Mouse (Mus musculus) kidney, adult 18-20 months (tissue): ENCODE results near the gene Arhgap4.

ENCODE experiments used
- DNase-seq: peaks from one replicate; pipeline ENCODE4 v3.0.0; 2021

Gene Arhgap4

GRCm38 (mm10) chrX:73914827-73915703 is 6.6 kb downstream of the Arhgap4 start:
- DNase-seq, result peak; percentile 80

GRCm38 (mm10) chrX:73911588-73911987 is 10.1 kb downstream of the Arhgap4 start:
- DNase-seq, result no peak

- DNase-seq, result peak; percentile 9
These were observed 10.5 kb downstream of the Arhgap4 start for GRCm38 (mm10) chrX:73911156-73911555.

- DNase-seq, result no peak
These were observed 11.2 kb downstream of the Arhgap4 start for GRCm38 (mm10) chrX:73910451-73910850.

DNA sequence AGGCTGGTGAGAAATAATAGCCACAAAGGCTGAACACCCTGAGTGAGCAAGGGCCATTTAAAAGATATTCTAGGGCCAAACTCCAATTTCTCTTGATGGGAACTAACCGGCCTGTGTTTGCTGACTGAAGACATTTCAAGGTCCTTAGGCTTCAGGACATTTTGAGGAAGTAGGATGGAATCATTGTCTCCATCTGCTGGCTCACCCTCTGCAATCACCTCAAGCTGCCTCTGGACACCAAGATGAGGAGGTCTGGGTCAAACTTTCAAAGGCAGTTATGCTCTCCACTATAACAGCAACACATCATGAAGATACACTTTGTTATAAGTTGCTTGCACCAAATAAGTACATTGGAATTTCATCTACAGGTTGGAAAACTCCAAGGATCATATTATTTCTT is 11.6 kb downstream of the Arhgap4 start:
- DNase-seq, result no peak

GRCm38 (mm10) chrX:73897959-73898358 is 23.7 kb downstream of the Arhgap4 start:
- DNase-seq, result no peak

DNA sequence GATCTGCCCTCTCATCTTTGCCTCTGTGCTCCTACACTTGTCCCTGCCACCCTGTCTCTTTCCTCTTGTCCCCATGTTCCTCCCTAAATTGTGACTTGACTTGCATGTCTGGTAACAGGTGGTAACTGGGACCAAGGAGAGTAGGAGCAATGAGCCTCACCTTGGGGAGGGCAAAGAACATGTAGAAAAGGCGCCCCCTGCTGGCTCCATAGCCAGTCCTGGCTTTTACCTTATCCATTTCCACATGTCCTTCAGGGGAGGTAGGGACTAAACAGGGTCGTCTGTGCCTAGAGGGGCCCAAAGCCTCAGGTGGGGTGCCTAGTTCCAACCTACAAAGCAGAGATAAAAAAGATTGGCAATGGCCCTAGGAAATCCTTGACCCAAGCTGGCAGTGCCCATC is 26.0 kb downstream of the Arhgap4 start, which contains the start of gene L1cam:
L1cam (minus strand) TSS at position 387 of the 400 bp plus-strand sequence.
- peak; percentile 62 for DNase-seq

GRCm38 (mm10) chrX:73892833-73893232 is 28.8 kb downstream of the Arhgap4 start:
- DNase-seq, result no peak

- DNase-seq, result peak; percentile 37
These were observed 30.0 kb downstream of the Arhgap4 start, which contains the start of gene Avpr2 for GRCm38 (mm10) chrX:73891551-73892152. Gene Avpr2, plus strand, starts transcription at chrX:73892102.

GRCm38 (mm10) chrX:73881463-73881862 is 40.2 kb downstream of the Arhgap4 start:
- peak; percentile 35 for DNase-seq

DNA sequence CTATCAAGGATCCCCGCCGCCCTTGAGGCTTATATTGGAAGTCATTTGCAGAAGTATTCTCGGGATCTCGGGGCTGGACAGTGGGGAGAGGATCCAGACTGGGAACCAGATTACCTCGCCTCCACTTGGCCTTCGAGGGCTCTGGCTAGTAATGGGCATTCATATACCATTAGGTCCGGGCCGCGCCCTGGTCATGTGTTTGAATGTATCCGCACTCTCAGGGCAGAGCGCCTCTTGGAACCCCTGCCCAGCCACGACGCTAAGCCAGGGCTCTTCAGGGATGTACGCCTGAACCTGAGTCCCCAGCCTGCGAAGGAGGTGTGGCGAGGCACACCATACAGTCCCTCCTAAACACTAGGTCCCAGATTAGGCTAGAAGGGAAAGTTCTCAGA is 40.6 kb downstream of the Arhgap4 start:
- peak; percentile 11 for DNase-seq

DNA sequence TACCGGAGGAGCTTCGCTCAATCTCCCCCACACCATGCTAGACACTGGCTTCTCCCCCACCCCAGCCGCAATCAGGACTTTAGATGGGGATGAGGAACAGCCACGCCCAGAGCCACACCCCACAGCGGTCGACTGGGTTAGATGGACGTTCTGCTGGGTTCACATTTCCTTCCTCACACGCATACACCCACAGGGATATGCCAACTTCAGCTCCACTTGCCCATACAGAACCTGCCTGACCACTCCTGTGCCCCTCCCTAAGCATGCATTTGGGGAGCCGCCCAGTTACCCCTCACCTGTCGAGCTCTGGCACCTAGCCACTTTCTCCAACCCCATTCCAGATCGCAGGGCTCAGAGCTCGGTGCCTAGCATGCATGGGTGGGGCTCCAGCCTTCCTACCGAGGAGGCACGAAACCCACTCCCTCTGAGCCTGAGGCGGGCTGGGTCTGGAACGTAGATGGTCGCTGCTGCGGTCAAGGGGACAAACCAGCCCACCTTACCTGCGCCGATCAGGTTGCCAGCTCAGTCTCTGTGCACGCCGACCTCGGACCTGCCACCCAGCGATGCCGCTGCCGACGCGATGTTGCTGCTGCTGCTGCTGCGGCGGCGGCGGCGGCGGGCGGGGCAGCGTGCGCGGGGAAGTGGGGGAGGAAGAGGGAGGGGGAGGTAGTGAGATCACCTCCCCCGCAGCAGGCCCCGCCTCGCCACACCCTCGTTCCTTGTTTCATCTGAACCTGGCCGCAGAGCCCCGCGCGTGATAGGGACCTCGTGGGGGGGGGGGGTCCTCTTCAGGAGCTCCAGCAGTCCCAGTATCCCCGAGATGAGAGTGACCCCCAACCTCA is 41.3 kb downstream of the Arhgap4 start:
- peak; percentile 33 for DNase-seq

DNA sequence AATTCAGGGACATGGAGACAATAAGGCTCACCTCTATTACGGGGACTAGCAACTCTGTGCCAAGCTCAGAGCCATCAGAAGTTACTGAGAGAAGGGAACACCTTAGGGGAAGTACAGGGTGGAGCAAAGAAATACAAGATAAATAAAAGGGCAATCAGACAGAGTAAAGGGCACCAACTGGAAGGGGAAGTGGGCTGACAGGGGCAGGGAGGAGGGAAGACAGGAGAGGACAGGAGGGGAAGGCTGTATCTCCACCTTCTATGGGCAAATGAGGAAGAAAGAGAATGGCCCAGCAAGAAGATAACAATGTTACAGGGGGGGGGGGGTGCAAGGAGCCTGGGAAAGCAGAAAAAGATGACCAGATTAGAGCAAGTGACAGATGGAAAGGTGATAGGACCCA is 44.7 kb downstream of the Arhgap4 start:
- DNase-seq, result no peak

DNA sequence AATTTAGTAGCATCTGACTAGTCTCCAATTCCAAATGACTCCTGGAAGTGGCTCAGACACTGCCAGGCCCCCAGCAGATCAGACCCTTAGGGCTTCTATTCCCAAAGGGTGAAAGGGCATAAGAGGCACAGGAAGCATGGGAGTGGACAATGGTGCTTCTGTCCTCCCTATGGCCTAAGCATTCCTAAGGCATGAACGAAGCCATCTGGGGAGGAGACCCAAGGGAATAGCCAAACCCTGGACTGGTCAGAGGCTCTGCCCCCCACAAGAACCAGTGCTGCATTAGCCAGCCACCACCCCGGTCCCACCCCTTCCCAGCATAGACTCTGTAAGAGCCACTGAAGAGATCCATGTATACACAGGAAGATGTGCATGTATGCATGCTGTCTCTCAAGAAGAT is 45.8 kb downstream of the Arhgap4 start:
- no peak for DNase-seq

DNA sequence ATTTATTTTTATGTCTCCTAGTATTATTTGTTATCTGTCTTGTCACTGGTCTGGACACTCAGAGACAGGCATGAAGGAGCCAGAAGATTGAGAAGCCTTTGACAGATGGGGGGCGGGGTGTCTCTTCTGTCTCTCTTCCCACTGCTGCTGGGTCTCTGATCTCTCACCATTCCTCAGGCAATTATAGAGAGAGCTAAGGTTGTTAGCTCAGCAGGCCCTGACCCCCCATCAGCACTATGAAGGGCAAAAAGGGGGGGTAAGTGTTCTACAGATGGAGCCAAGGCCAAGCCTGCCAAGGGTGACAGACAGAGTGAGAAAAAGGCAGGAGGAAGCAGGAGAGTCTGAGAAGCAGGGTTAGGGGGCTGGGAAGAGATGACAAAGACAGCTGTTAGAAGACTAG is 49.7 kb downstream of the Arhgap4 start:
- no peak for DNase-seq

- DNase-seq, result no peak
These were observed 50.2 kb downstream of the Arhgap4 start for GRCm38 (mm10) chrX:73871474-73871873.

DNA sequence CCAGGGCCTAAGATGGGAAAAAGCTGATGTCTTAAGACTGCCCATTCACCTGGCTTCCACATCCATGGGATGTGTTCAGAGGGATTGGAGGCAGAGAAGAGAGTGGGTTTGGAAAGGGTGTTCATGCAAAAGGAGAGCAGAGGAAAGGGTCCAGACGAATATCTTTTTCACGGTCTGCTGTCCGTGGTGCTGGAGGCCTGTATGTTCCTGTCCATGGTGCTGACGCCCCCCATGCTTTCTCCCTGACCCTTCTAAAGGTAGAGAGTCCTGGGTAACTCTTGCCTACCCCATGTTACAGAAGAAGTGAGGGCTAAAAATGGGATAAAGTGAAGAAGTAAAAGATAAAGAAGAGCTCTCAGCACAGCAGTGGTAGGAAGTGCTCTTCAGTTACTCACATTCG is 52.3 kb downstream of the Arhgap4 start:
- DNase-seq, result no peak

GRCm38 (mm10) chrX:73867852-73868251 is 53.8 kb downstream of the Arhgap4 start:
- DNase-seq, result no peak

GRCm38 (mm10) chrX:73867256-73867655 is 54.4 kb downstream of the Arhgap4 start:
- no peak for DNase-seq

DNA sequence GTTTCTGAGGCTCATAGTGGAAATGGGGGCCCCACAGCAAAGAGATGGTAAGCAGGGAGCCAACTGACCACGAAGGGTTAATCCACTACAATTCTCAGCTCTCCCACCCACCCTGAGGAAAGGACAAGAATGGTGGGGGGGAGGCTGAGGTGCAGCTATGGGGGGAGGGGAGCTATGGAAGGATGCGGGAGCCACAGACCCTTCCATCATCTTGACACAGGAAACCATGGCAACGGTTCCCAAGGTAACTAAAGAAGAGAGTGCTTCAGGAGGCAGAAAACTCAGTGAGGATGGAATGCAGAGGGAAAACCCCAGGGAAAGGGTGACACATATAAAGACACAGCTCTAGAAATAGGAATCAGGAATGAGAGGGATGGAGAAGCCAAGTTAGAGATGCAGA is 57.0 kb downstream of the Arhgap4 start:
- no peak for DNase-seq

GRCm38 (mm10) chrX:73855087-73855408 is 66.6 kb downstream of the Arhgap4 start:
- no peak for DNase-seq

DNA sequence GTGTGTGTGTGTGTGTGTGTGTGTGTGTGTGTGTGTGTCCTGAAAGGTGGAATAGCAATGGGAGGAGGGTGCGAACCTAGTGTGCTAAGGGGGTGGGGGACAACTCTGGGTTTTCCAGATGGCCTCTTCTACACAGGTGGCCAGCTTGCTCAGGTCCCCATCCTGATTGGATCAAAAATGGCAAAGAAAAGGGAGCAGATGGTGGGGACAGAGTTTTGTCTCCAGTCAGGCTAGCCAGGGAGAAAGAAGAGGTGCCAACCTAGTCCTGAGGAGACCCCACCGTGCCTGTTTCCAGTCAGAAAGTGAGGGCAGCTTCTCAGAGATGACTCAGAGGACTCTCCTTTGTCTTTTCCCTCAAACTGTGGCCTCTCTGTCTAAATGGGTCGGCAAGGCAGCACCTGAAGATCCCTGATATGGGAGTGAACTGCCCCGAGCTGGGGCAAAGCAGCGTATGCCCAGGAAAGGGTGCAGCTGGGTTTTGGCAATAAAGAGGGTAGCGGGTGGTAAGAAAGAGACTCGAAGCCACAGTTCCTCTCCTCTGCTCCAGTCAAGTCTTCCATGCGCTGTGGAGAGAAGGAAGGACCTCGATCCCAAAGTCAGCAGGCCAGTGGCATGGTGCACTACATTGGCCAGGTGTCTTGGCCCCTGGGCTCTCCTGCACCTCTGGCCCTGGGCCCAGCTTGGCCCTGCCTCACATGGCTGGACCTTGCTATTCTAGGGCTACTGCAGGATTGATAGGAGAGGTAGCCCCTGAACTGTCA is 67.2 kb downstream of the Arhgap4 start:
- DNase-seq, result no peak
